Comparison of ENCODE assay signal across 12 mouse cellular contexts in genomic region chr10:115099890-115100580, GRCm38 (mm10).
A peak's percentile ranks its signal among the peaks of the same experiment; 100 is the strongest.
DNase-seq lines count a peak whose midpoint lies in the region; ATAC-seq and TF ChIP-seq lines count a peak whose summit lies in the region.
"Had no signal": no experiment of that assay in that cellular context is flagged by ENCODE, and none has a peak within 500 bp of the region (broad histone marks: within the 10 kb centered on the region; RNA-seq: fewer than 3 reads in every experiment).

No protein-coding gene starts in this region.

- H3K27ac ChIP-seq in forebrain, embryonic 16.5 days (ENCODE audit: low read length) = no peak overlapping the region
- H3K27ac ChIP-seq: heart, embryonic 13.5 days; limb, embryonic 12.5 days; lung, embryonic 15.5 days had no signal

- no peaks in the 10 kb centered on the region for H3K9me3 ChIP-seq in forebrain, embryonic 16.5 days (ENCODE audit: control insufficient read depth, low read length)
- H3K9me3 ChIP-seq: heart, embryonic 13.5 days; limb, embryonic 12.5 days; lung, embryonic 15.5 days had no signal

- no peak for TF ChIP-seq CTCF in C2C12 (IDR thresholded peaks at IDR 0.05; ENCODE audit: control insufficient read depth, insufficient read depth, insufficient read length)

- no peak overlapping the region for H3K4me3 ChIP-seq in C2C12 (ENCODE audit: insufficient read depth, poor library complexity, severe bottlenecking)
- no peak overlapping the region for H3K4me3 ChIP-seq in forebrain, embryonic 16.5 days (replicated peaks; ENCODE audit: low read length)
- H3K4me3 ChIP-seq: heart, embryonic 13.5 days; limb, embryonic 12.5 days; lung, embryonic 15.5 days had no signal

- no peaks in the 10 kb centered on the region for H3K36me3 ChIP-seq in C2C12 (ENCODE audit: control insufficient read depth, insufficient read depth)
- H3K36me3 ChIP-seq in forebrain, embryonic 16.5 days (ENCODE audit: control insufficient read depth, insufficient read depth) = no peaks in the 10 kb centered on the region
- H3K36me3 ChIP-seq: heart, embryonic 13.5 days; limb, embryonic 12.5 days; lung, embryonic 15.5 days had no signal

- no peak overlapping the region for H3K4me2 ChIP-seq in forebrain, embryonic 16.5 days (ENCODE audit: low read length)
- H3K4me2 ChIP-seq: heart, embryonic 13.5 days; limb, embryonic 12.5 days; lung, embryonic 15.5 days had no signal

- no peak for ATAC-seq in forebrain, embryonic 16.5 days

- no peaks in the 10 kb centered on the region for H3K4me1 ChIP-seq in forebrain, embryonic 16.5 days (replicated peaks; ENCODE audit: control insufficient read depth, insufficient read depth, low read length)
- H3K4me1 ChIP-seq: heart, embryonic 13.5 days; limb, embryonic 12.5 days; lung, embryonic 15.5 days had no signal

- DNase-seq in gastrocnemius, adult 18-20 months (ENCODE audit: low spot score) = peak; percentile 52
- DNase-seq in gastrocnemius, postnatal 4 days (ENCODE audit: low spot score in 2 of 2) = no peak
- peak; percentile 62 for DNase-seq in adrenal gland, postnatal 10 days
- peak; percentile 49 to 69 for DNase-seq in cerebellum, postnatal 14 days
- DNase-seq in right cerebral cortex, postnatal 36 days (ENCODE audit: low spot score in 2 of 2) = no peak
- DNase-seq in spleen, postnatal 4 days (ENCODE audit: low spot score in 2 of 2) = no peak
- DNase-seq: thymus, postnatal 36 days had no signal

- H3ac ChIP-seq in C2C12 (ENCODE audit: control insufficient read depth, insufficient read length, low read depth) = no peak overlapping the region

- no peaks in the 10 kb centered on the region for H3K27me3 ChIP-seq in C2C12 (ENCODE audit: control insufficient read depth, insufficient read depth, insufficient read length)
- H3K27me3 ChIP-seq in forebrain, embryonic 16.5 days (replicated peaks; ENCODE audit: control insufficient read depth, insufficient read depth, low read length) = no peaks in the 10 kb centered on the region
- H3K27me3 ChIP-seq: heart, embryonic 13.5 days; limb, embryonic 12.5 days; lung, embryonic 15.5 days had no signal

- H3K9ac ChIP-seq in forebrain, embryonic 16.5 days (replicated peaks; ENCODE audit: low read depth, low read length) = no peak overlapping the region
- H3K9ac ChIP-seq: heart, embryonic 13.5 days; limb, embryonic 12.5 days; lung, embryonic 15.5 days had no signal

- no peaks in the 10 kb centered on the region for H3K79me2 ChIP-seq in C2C12 (ENCODE audit: control insufficient read depth, insufficient read depth)

- WGBS in forebrain, embryonic 16.5 days = 78% methylated on average over 9 of the region's 9 CpGs

- H3K79me3 ChIP-seq in C2C12 (ENCODE audit: low read depth) = no peaks in the 10 kb centered on the region

TF ChIP-seq in C2C12, 6 proteins besides CTCF, POLR2A, EP300 and RAD21:
- TF ChIP-seq MYOD1 (IDR thresholded peaks at IDR 0.05; ENCODE audit: control insufficient read depth, insufficient read length, low read depth) = no peak
- TF ChIP-seq FOSL1 (IDR thresholded peaks at IDR 0.05; ENCODE audit: insufficient read depth, low read length, poor library complexity, severe bottlenecking) = no peak
- TF ChIP-seq CEBPB (IDR thresholded peaks at IDR 0.05; ENCODE audit: low read depth) = peak; percentile 93
- peak; percentile 81 for TF ChIP-seq USF1 (IDR thresholded peaks at IDR 0.05; ENCODE audit: low read depth)
- no peak for TF ChIP-seq MYOG (IDR thresholded peaks at IDR 0.05; ENCODE audit: control insufficient read depth, extremely low read depth, insufficient read length)
- TF ChIP-seq MAX (IDR thresholded peaks at IDR 0.05) = no peak

Comparison
In these comparisons a context has a peak if more than half of its experiments do, and no peak if none do; other contexts are left out.
1. DNase-seq: peak in gastrocnemius, adult 18-20 months (single experiment), adrenal gland, postnatal 10 days (single experiment) and cerebellum, postnatal 14 days (2 of 2); none in gastrocnemius, postnatal 4 days (0 of 2), right cerebral cortex, postnatal 36 days (0 of 2) and spleen, postnatal 4 days (0 of 2).